Mouse (Mus musculus) adrenal gland, postnatal 10 days (tissue): ENCODE data around the gene Eral1. TPM values are rescaled to one million over a fixed set of nuclear protein-coding genes. Genes with fewer than 3 reads are reported as not detected.

Source experiments
- DNase-seq: peaks from one replicate; pipeline ENCODE4 v3.0.0; 2021; ENCODE audit warnings: mixed read lengths
- microRNA-seq: library from miRNA; unstranded; fragments of <30 nt; microRNA quantifications from one replicate; pipeline ENCODE4 v1.2.0, GENCODE M21; 2021
- total RNA-seq, 2 experiments: library from RNA; stranded (reverse); gene quantifications; 2 replicates each; pipeline ENCODE4 v1.2.3; 2021

Gene Eral1
- total RNA-seq, 2 experiments from 2014 or later = 30.4 to 35.0 TPM

- DNase-seq = peak; percentile 82
Observed at GRCm38 (mm10) chr11:78037831-78038752, 42.1 kb downstream of the Eral1 start, which contains the start of gene Flot2. Gene Flot2 (plus strand): TSS chr11:78037931.

GRCm38 (mm10) chr11:78036791-78037190, 43.4 kb downstream of the Eral1 start:
- no peak for DNase-seq

GRCm38 (mm10) chr11:78033931-78034617, 46.1 kb downstream of the Eral1 start:
- DNase-seq = peak; percentile 46

- DNase-seq = no peak
Observed at GRCm38 (mm10) chr11:78032809-78033195, 47.4 kb downstream of the Eral1 start.

GRCm38 (mm10) chr11:78031947-78032808, 48.0 kb downstream of the Eral1 start, which contains the start of gene Dhrs13:
Gene Dhrs13 (plus strand): TSS chr11:78032280.
- peak; percentile 97 for DNase-seq

- no peak for DNase-seq
Observed at GRCm38 (mm10) chr11:78031389-78031788, 48.8 kb downstream of the Eral1 start.

GRCm38 (mm10) chr11:78030600-78030999, 49.6 kb downstream of the Eral1 start:
- DNase-seq = no peak

- DNase-seq = no peak
Observed at GRCm38 (mm10) chr11:78029240-78029639, 50.9 kb downstream of the Eral1 start.

- peak; percentile 57 for DNase-seq
Observed at GRCm38 (mm10) chr11:78023607-78024006, 56.6 kb downstream of the Eral1 start.

Small RNA genes lying within 50 kb of the gene (microRNA-seq; reads per million reads assigned to microRNA genes)
- gene Mir144 (65.1 reads per million, percentile 39 among the genes with 10 or more reads in this experiment), gene Mir451a (not detected), gene Mir451b (not detected)

Other genes with a start within 250 kb of the Eral1 start
- gene Pipox, start 186.3 kb downstream of the Eral1 start, total RNA-seq = 10 to 100 TPM; 14.0 to 25.8 TPM
- 1 to 10 TPM; 2.5 to 3.6 TPM for gene Sez6, start 149.6 kb downstream of the Eral1 start, total RNA-seq
- gene Phf12, start 97.6 kb downstream of the Eral1 start, total RNA-seq = 10 to 100 TPM; 42.9 to 55.3 TPM
- gene Dhrs13, start 48.1 kb downstream of the Eral1 start, total RNA-seq = 10 to 100 TPM in 1 of 2 experiments, 1 to 10 TPM in 1; 8.6 to 10.4 TPM
- 10 to 100 TPM; 79.1 to 95.9 TPM for gene Flot2, start 42.5 kb downstream of the Eral1 start, total RNA-seq
- gene Fam222b, start 14.3 kb upstream of the Eral1 start, total RNA-seq = 10 to 100 TPM; 14.7 to 15.3 TPM
- gene Traf4, start 85.2 kb upstream of the Eral1 start, total RNA-seq = 10 to 100 TPM; 52.2 to 53.0 TPM
- gene Nek8, start 96.3 kb upstream of the Eral1 start, total RNA-seq = 10 to 100 TPM in 1 of 2 experiments, 1 to 10 TPM in 1; 8.6 to 10.9 TPM
- gene Tlcd1, start 96.3 kb upstream of the Eral1 start, total RNA-seq = 10 to 100 TPM; 34.4 to 45.6 TPM
- gene Rpl23a, start 103.2 kb upstream of the Eral1 start, total RNA-seq = 1,000 to 10,000 TPM; 1,780 to 1,853 TPM
- 100 to 1,000 TPM in 1 of 2 experiments, 10 to 100 TPM in 1; 93.0 to 100 TPM for gene Rab34, start 108.0 kb upstream of the Eral1 start, total RNA-seq
- 10 to 100 TPM; 14.8 to 18.1 TPM for gene Proca1, start 113.0 kb upstream of the Eral1 start, total RNA-seq
- gene Sdf2, start 165.4 kb upstream of the Eral1 start, total RNA-seq = 10 to 100 TPM; 67.9 to 68.2 TPM
- gene Supt6, start 165.6 kb upstream of the Eral1 start, total RNA-seq = 10 to 100 TPM; 46.9 to 50.9 TPM
- gene 2610507B11Rik, start 181.4 kb upstream of the Eral1 start, total RNA-seq = 100 to 1,000 TPM; 138 to 184 TPM
- gene BC030499, start 210.5 kb upstream of the Eral1 start, total RNA-seq = 1 to 10 TPM in 1 of 2 experiments, under 1 TPM in 1; 0.57 to 2.2 TPM
- 10 to 100 TPM; 11.2 to 16.1 TPM for gene Spag5, start 221.1 kb upstream of the Eral1 start, total RNA-seq
- 1 to 10 TPM; 8.3 to 8.6 TPM for gene Aldoc, start 242.6 kb upstream of the Eral1 start, total RNA-seq
- gene Pigs, start 248.0 kb upstream of the Eral1 start, total RNA-seq = 10 to 100 TPM; 40.1 to 40.3 TPM